Mouse (Mus musculus): ENCODE data around the gene Ogdh.

- TF ChIP-seq CTCF (IDR thresholded peaks at IDR 0.05; ENCODE audit: insufficient read depth, low read depth, low read length) (no peak), POLR2A (IDR thresholded peaks at IDR 0.05; ENCODE audit: insufficient read depth, low read depth, low read length) (no peak)
Measured at GRCm38 (mm10) chr11:6349586-6349985, 58.2 kb downstream of the Ogdh start.
